Mouse (Mus musculus): ENCODE results near the gene Selplg.

- TF ChIP-seq CTCF (IDR thresholded peaks at IDR 0.05; ENCODE audit: low read depth), result peak; percentile 77
- TF ChIP-seq EP300 (IDR thresholded peaks at IDR 0.05; ENCODE audit: low read depth), result no peak
Observed at GRCm38 (mm10) chr5:113815638-113816152, 16.7 kb downstream of the Selplg start.
